In genomic region chr19:14585731-14586130, GRCm38 (mm10) we compare ENCODE assay signal across 25 mouse cellular contexts. TPM values are rescaled to one million over a fixed set of nuclear protein-coding genes. Genes with fewer than 3 reads are reported as not detected.
DNase-seq lines count a peak whose midpoint lies in the region; ATAC-seq and TF ChIP-seq lines count a peak whose summit lies in the region.
"Had no signal": no experiment of that assay in that cellular context is flagged by ENCODE, and none has a peak within 500 bp of the region (broad histone marks: within the 10 kb centered on the region; RNA-seq: fewer than 3 reads in every experiment).

No protein-coding gene starts in this region.

- ATAC-seq in liver, embryonic 16.5 days (ENCODE audit: low read depth), result no peak
- 0 out of 2 replicates have a peak, but pooled peaks have one; percentile 14 for ATAC-seq in stomach, embryonic 14.5 days (ENCODE audit: insufficient number of reproducible peaks, insufficient read depth, low FRiP score, low read depth)
- no peak for ATAC-seq in stomach, postnatal 0 days (ENCODE audit: low FRiP score, low TSS enrichment)
- no peak for ATAC-seq in kidney, embryonic 15.5 days (replicated peaks; ENCODE audit: low FRiP score)
- ATAC-seq: forebrain, embryonic 15.5 days; inflammation-experienced regulatory T-cells, adult 6 months had no signal

- 55% methylated on average over 4 of the region's 4 CpGs for WGBS in liver, embryonic 16.5 days (ENCODE audit: insufficient replicate concordance)
- WGBS in stomach, embryonic 14.5 days, result 72% methylated on average over 4 of the region's 4 CpGs
- WGBS in stomach, postnatal 0 days, result 68% methylated on average over 4 of the region's 4 CpGs
- 74% methylated on average over 4 of the region's 4 CpGs for WGBS in kidney, embryonic 15.5 days

- intact Hi-C loops in gastrocnemius, adult 2 months (cut with DNase I), result no loop called here

- H3K9me3 ChIP-seq in liver, embryonic 16.5 days (replicated peaks; ENCODE audit: control insufficient read depth, low read length), result no peaks in the 10 kb centered on the region
- H3K9me3 ChIP-seq in stomach, embryonic 14.5 days (ENCODE audit: control insufficient read depth, low read depth, low read length), result no peaks in the 10 kb centered on the region
- no peaks in the 10 kb centered on the region for H3K9me3 ChIP-seq in stomach, postnatal 0 days (ENCODE audit: control insufficient read depth, low read length)
- no peaks in the 10 kb centered on the region for H3K9me3 ChIP-seq in kidney, embryonic 15.5 days (replicated peaks)
- H3K9me3 ChIP-seq: embryonic facial prominence, embryonic 10.5 days; forebrain, embryonic 15.5 days; heart, embryonic 12.5 days; hindbrain, embryonic 13.5 days; limb, embryonic 12.5 days had no signal

- TF ChIP-seq EP300 in stomach, postnatal 0 days (optimal IDR thresholded peaks at IDR 0.05), result no peak

- H3K4me1 ChIP-seq in liver, embryonic 16.5 days (ENCODE audit: control insufficient read depth, low read depth, low read length), result peaks cover 2% of the 10 kb centered on the region
- peaks cover 20% of the 10 kb centered on the region for H3K4me1 ChIP-seq in stomach, embryonic 14.5 days (ENCODE audit: control insufficient read depth, insufficient read depth, low read length)
- H3K4me1 ChIP-seq in stomach, postnatal 0 days (replicated peaks; ENCODE audit: control insufficient read depth, insufficient read depth), result peaks cover 8% of the 10 kb centered on the region
- peaks cover 39% of the 10 kb centered on the region for H3K4me1 ChIP-seq in kidney, embryonic 15.5 days

- H3K9ac ChIP-seq in liver, embryonic 16.5 days (ENCODE audit: low read depth, low read length), result no peak overlapping the region
- no peak overlapping the region for H3K9ac ChIP-seq in stomach, embryonic 14.5 days (replicated peaks; ENCODE audit: low read depth, low read length)
- no peak overlapping the region for H3K9ac ChIP-seq in stomach, postnatal 0 days (ENCODE audit: low read length)
- H3K9ac ChIP-seq in kidney, embryonic 15.5 days, result no peak overlapping the region
- H3K9ac ChIP-seq: forebrain, embryonic 15.5 days; heart, embryonic 12.5 days; hindbrain, embryonic 13.5 days; limb, embryonic 12.5 days; liver, embryonic 14.5 days had no signal

- no peak overlapping the region for H3K4me2 ChIP-seq in liver, embryonic 16.5 days (ENCODE audit: low read depth, low read length)
- no peak overlapping the region for H3K4me2 ChIP-seq in stomach, embryonic 14.5 days (replicated peaks; ENCODE audit: low read depth, low read length)
- H3K4me2 ChIP-seq in stomach, postnatal 0 days (replicated peaks; ENCODE audit: low read depth), result no peak overlapping the region
- no peak overlapping the region for H3K4me2 ChIP-seq in kidney, embryonic 15.5 days
- H3K4me2 ChIP-seq: forebrain, embryonic 15.5 days; heart, embryonic 12.5 days; hindbrain, embryonic 13.5 days; limb, embryonic 12.5 days had no signal

- H3K36me3 ChIP-seq in liver, embryonic 16.5 days (ENCODE audit: control insufficient read depth, insufficient read depth), result no peaks in the 10 kb centered on the region
- H3K36me3 ChIP-seq in stomach, embryonic 14.5 days (ENCODE audit: control insufficient read depth, insufficient read depth, low read length), result no peaks in the 10 kb centered on the region; the same call in 1 of the 2 replicates
- no peaks in the 10 kb centered on the region; the same call in 1 of the 2 replicates for H3K36me3 ChIP-seq in stomach, postnatal 0 days (ENCODE audit: control insufficient read depth, insufficient read depth, low read length)
- H3K36me3 ChIP-seq in kidney, embryonic 15.5 days, result peaks cover 13% of the 10 kb centered on the region

- peak; percentile 59 for DNase-seq in gastrocnemius, adult 2 months
- no peak for DNase-seq in gastrocnemius, postnatal 4 days (ENCODE audit: low spot score in 2 of 2)
- no peak for DNase-seq in liver
- DNase-seq in stomach, postnatal 0 days (ENCODE audit: low spot score), result no peak
- DNase-seq in layer of hippocampus, postnatal 10 days (ENCODE audit: low spot score in 2 of 2), result no peak
- DNase-seq: adrenal gland, postnatal 25 days; cerebellum, adult 11-12 months; cerebellum, postnatal 10 days; kidney, adult 18-20 months; layer of hippocampus, postnatal 36 days; lung, postnatal 10 days; right cerebral cortex, adult 18-20 months; right cerebral cortex, postnatal 4 days; thymus, postnatal 14 days had no signal

- no peak for TF ChIP-seq CTCF in gastrocnemius, adult 2 months (IDR thresholded peaks at IDR 0.05)
- no peak for TF ChIP-seq CTCF in stomach, postnatal 0 days (IDR thresholded peaks at IDR 0.05; ENCODE audit: low read depth)

- peak overlapping the region; percentile 34 for H3K4me3 ChIP-seq in gastrocnemius, adult 2 months
- H3K4me3 ChIP-seq in liver, embryonic 16.5 days (ENCODE audit: low read depth, low read length), result no peak overlapping the region
- no peak overlapping the region for H3K4me3 ChIP-seq in stomach, embryonic 14.5 days (ENCODE audit: low read depth, low read length)
- H3K4me3 ChIP-seq in stomach, postnatal 0 days (ENCODE audit: low read depth, low read length), result no peak overlapping the region
- no peak overlapping the region for H3K4me3 ChIP-seq in kidney, embryonic 15.5 days (replicated peaks)
- H3K4me3 ChIP-seq: embryonic facial prominence, embryonic 10.5 days; forebrain, embryonic 15.5 days; heart, embryonic 12.5 days; hindbrain, embryonic 13.5 days; limb, embryonic 12.5 days had no signal

- H3K27me3 ChIP-seq in liver, embryonic 16.5 days (ENCODE audit: control insufficient read depth, insufficient read depth, low read depth, low read length), result no peaks in the 10 kb centered on the region
- no peaks in the 10 kb centered on the region for H3K27me3 ChIP-seq in stomach, embryonic 14.5 days (ENCODE audit: control insufficient read depth, insufficient read depth, low read length)
- no peaks in the 10 kb centered on the region for H3K27me3 ChIP-seq in stomach, postnatal 0 days (ENCODE audit: control insufficient read depth, insufficient read depth, low read length)
- no peaks in the 10 kb centered on the region for H3K27me3 ChIP-seq in kidney, embryonic 15.5 days
- H3K27me3 ChIP-seq: forebrain, embryonic 15.5 days; heart, embryonic 12.5 days; limb, embryonic 12.5 days had no signal

- H3K27ac ChIP-seq in gastrocnemius, adult 2 months, result peak overlapping the region; percentile 80
- H3K27ac ChIP-seq in liver, embryonic 16.5 days (ENCODE audit: low read length), result peak overlapping the region; percentile 57; the same call in 1 of the 2 replicates
- no peak overlapping the region for H3K27ac ChIP-seq in stomach, embryonic 14.5 days (ENCODE audit: low read length)
- H3K27ac ChIP-seq in stomach, postnatal 0 days (replicated peaks), result no peak overlapping the region
- no peak overlapping the region for H3K27ac ChIP-seq in kidney, embryonic 15.5 days
- H3K27ac ChIP-seq: embryonic facial prominence, embryonic 10.5 days; forebrain, embryonic 15.5 days; hindbrain, embryonic 13.5 days; kidney, postnatal 0 days; limb, embryonic 12.5 days; liver, embryonic 14.5 days had no signal

RNA-seq across cellular contexts. Expression of gene Tle4, which starts 12.1 kb away (rescaled TPM):
- total RNA-seq in gastrocnemius, adult 2 months (2021), result 10 to 100 TPM; 17.8 to 20.8 TPM
- total RNA-seq in gastrocnemius, postnatal 4 days (2021), result 10 to 100 TPM; 17.7 to 20.0 TPM
- polyA plus RNA-seq in liver, embryonic 16.5 days (2015; fragmentation: Nextera tagmentation; extraction: Ambion mirVana), result 2.9 and 3.1 TPM in 2 replicates
- polyA plus RNA-seq in stomach, embryonic 14.5 days (2014; fragmentation: Nextera tagmentation; extraction: Ambion mirVana), result 17.5 and 21.1 TPM in 2 replicates
- polyA plus RNA-seq in stomach, postnatal 0 days (2015; fragmentation: Nextera tagmentation; extraction: Ambion mirVana), result 5.1 and 5.7 TPM in 2 replicates
- 15.0 and 15.4 TPM in 2 replicates for polyA plus RNA-seq in kidney, embryonic 15.5 days (2015; fragmentation: Nextera tagmentation; extraction: Ambion mirVana)
- 10 to 100 TPM; 44.1 to 47.0 TPM for total RNA-seq in layer of hippocampus, postnatal 10 days (2021)

Comparison
In these comparisons a context has a peak if more than half of its experiments do, and no peak if none do; other contexts are left out.
1. H3K27ac ChIP-seq: peak in gastrocnemius, adult 2 months (single experiment) and liver, embryonic 16.5 days (single experiment); none in stomach, embryonic 14.5 days (single experiment), stomach, postnatal 0 days (single experiment) and kidney, embryonic 15.5 days (single experiment).